Mouse (Mus musculus): ENCODE data around the gene Tspear.

- TF ChIP-seq CTCF (IDR thresholded peaks at IDR 0.05) (no peak), EP300 (IDR thresholded peaks at IDR 0.05) (no peak)
These were observed 160.1 kb downstream of the Tspear start, which contains the start of gene Gm36176 for GRCm38 (mm10) chr10:77846503-77846902.
